Comparison of ENCODE assay signal across 8 mouse cellular contexts in genomic region chr7:132575623-132576022, GRCm38 (mm10). TPM values are rescaled to one million over a fixed set of nuclear protein-coding genes. Genes with fewer than 3 reads are reported as not detected.
DNase-seq lines count a peak whose midpoint lies in the region; ATAC-seq and TF ChIP-seq lines count a peak whose summit lies in the region.

No protein-coding gene starts in this region.

- TF ChIP-seq POLR2A in small intestine, adult 2 months (IDR thresholded peaks at IDR 0.05; ENCODE audit: low read depth, low read length): no peak

- peak overlapping the region; percentile 68 for H3K4me2 ChIP-seq in intestine, embryonic 16.5 days (ENCODE audit: low read depth, low read length)
- H3K4me2 ChIP-seq in midbrain, embryonic 11.5 days: peak overlapping the region; percentile 83

- DNase-seq in urinary bladder, adult 18-20 months (ENCODE audit: low spot score in 2 of 2): peak; percentile 56
- no peak for DNase-seq in urinary bladder, adult 2 months (ENCODE audit: low spot score)
- DNase-seq in embryo, embryonic 11.5 days (ENCODE audit: low read depth, low spot score): peak; percentile 68
- DNase-seq in gastrocnemius, postnatal 25 days: peak; percentile 78
- peak; percentile 85 for DNase-seq in left cerebral cortex, postnatal 4 days
- DNase-seq in midbrain, embryonic 11.5 days (ENCODE audit: low spot score, missing footprints): peak; percentile 97

- under 1% methylated on average over 13 of the region's 13 CpGs for WGBS in intestine, embryonic 16.5 days
- under 1% methylated on average over 13 of the region's 13 CpGs for WGBS in midbrain, embryonic 11.5 days
- 0% methylated on average over 13 of the region's 13 CpGs for WGBS in small intestine, adult 2 months

- H3K27me3 ChIP-seq in intestine, embryonic 16.5 days (replicated peaks; ENCODE audit: control insufficient read depth, insufficient read depth, low read length): no peaks in the 10 kb centered on the region
- H3K27me3 ChIP-seq in midbrain, embryonic 11.5 days (ENCODE audit: control insufficient read depth, insufficient read depth, low read length): peaks cover 2% of the 10 kb centered on the region; the same call in 1 of the 2 replicates
- no peaks in the 10 kb centered on the region for H3K27me3 ChIP-seq in small intestine, adult 2 months (ENCODE audit: control insufficient read depth, insufficient read depth, low read length)

- H3K9me3 ChIP-seq in intestine, embryonic 16.5 days (ENCODE audit: control insufficient read depth, low read length): no peaks in the 10 kb centered on the region
- no peaks in the 10 kb centered on the region for H3K9me3 ChIP-seq in midbrain, embryonic 11.5 days (ENCODE audit: control insufficient read depth, low read length)

- no peaks in the 10 kb centered on the region for H3K36me3 ChIP-seq in intestine, embryonic 16.5 days (ENCODE audit: control insufficient read depth, insufficient read depth, low read length)
- H3K36me3 ChIP-seq in midbrain, embryonic 11.5 days (ENCODE audit: control insufficient read depth, insufficient read depth, low read length): no peaks in the 10 kb centered on the region
- H3K36me3 ChIP-seq in small intestine, adult 2 months (ENCODE audit: control insufficient read depth, insufficient read depth, low read length): peaks cover 1% of the 10 kb centered on the region; the same call in 1 of the 2 replicates

- peaks cover 22% of the 10 kb centered on the region for H3K4me1 ChIP-seq in intestine, embryonic 16.5 days (ENCODE audit: control insufficient read depth, insufficient read depth, low read length)
- peaks cover 9% of the 10 kb centered on the region for H3K4me1 ChIP-seq in midbrain, embryonic 11.5 days (ENCODE audit: control insufficient read depth, insufficient read depth, low read length)
- peaks cover 18% of the 10 kb centered on the region; the same call in 1 of the 2 replicates for H3K4me1 ChIP-seq in small intestine, adult 2 months (ENCODE audit: control insufficient read depth, insufficient read depth, insufficient read length, low read length)

- peak; percentile 70 for TF ChIP-seq CTCF in small intestine, adult 2 months (IDR thresholded peaks at IDR 0.05; ENCODE audit: extremely low read depth, insufficient read length, insufficient replicate concordance, low read depth, low read length)

- H3K9ac ChIP-seq in intestine, embryonic 16.5 days (ENCODE audit: low read depth, low read length): peak overlapping the region; percentile 92
- H3K9ac ChIP-seq in midbrain, embryonic 11.5 days (ENCODE audit: low read length): peak overlapping the region; percentile 67

- ATAC-seq in intestine, embryonic 16.5 days: peak; percentile 78
- ATAC-seq in midbrain, embryonic 11.5 days (ENCODE audit: low FRiP score): peak; percentile 86

- peak overlapping the region; percentile 99 for H3K27ac ChIP-seq in intestine, embryonic 16.5 days (ENCODE audit: low read length)
- peak overlapping the region; percentile 58 for H3K27ac ChIP-seq in midbrain, embryonic 11.5 days (ENCODE audit: low read depth, low read length)
- peak overlapping the region; percentile 36 for H3K27ac ChIP-seq in small intestine, adult 2 months (ENCODE audit: insufficient read depth, low read depth, low read length)

- H3K4me3 ChIP-seq in intestine, embryonic 16.5 days (ENCODE audit: low read length): peak overlapping the region; percentile 79
- H3K4me3 ChIP-seq in midbrain, embryonic 11.5 days (ENCODE audit: low read depth, low read length): peak overlapping the region; percentile 73
- peak overlapping the region; percentile 85 for H3K4me3 ChIP-seq in small intestine, adult 2 months (ENCODE audit: low read depth, low read length)

- intact Hi-C loops in left cerebral cortex, postnatal 4 days (cut with DNase I): no loop called here

RNA-seq across cellular contexts. Expression of gene Oat, which starts 0.6 kb away (rescaled TPM):
- 192 and 193 TPM in 2 replicates for polyA plus RNA-seq in urinary bladder, adult 2 months (2012; rRNA removed)
- total RNA-seq in gastrocnemius, postnatal 25 days (2021): 100 to 1,000 TPM; 156 TPM
- 1,956 and 2,187 TPM in 2 replicates for polyA plus RNA-seq in intestine, embryonic 16.5 days (2015; fragmentation: Nextera tagmentation; extraction: Ambion mirVana)
- 10 to 100 TPM; 65.5 to 68.2 TPM for total RNA-seq in left cerebral cortex, postnatal 4 days (2021)
- 145 and 152 TPM in 2 replicates for polyA plus RNA-seq in midbrain, embryonic 11.5 days (2014; fragmentation: Nextera tagmentation; extraction: Ambion mirVana)
- polyA plus RNA-seq in small intestine, adult 2 months (2012; rRNA removed): 37.4 and 251 TPM in 2 replicates

RNA-seq across cellular contexts. Expression of gene Nkx1-2, which starts 23.8 kb away (rescaled TPM):
- not detected in 2 replicates for polyA plus RNA-seq in urinary bladder, adult 2 months (2012; rRNA removed)
- not detected for total RNA-seq in gastrocnemius, postnatal 25 days (2021)
- 0.59 and 0.70 TPM in 2 replicates for polyA plus RNA-seq in intestine, embryonic 16.5 days (2015; fragmentation: Nextera tagmentation; extraction: Ambion mirVana)
- not detected for total RNA-seq in left cerebral cortex, postnatal 4 days (2021)
- polyA plus RNA-seq in midbrain, embryonic 11.5 days (2014; fragmentation: Nextera tagmentation; extraction: Ambion mirVana): 4.4 and 4.5 TPM in 2 replicates
- polyA plus RNA-seq in small intestine, adult 2 months (2012; rRNA removed): 0.04 and 0.24 TPM in 2 replicates

RNA-seq across cellular contexts. Expression of gene Lhpp, which starts 34.8 kb away (rescaled TPM):
- 21.0 and 23.7 TPM in 2 replicates for polyA plus RNA-seq in urinary bladder, adult 2 months (2012; rRNA removed)
- 10 to 100 TPM; 12.5 to 13.2 TPM for total RNA-seq in gastrocnemius, postnatal 25 days (2021)
- 47.8 and 54.7 TPM in 2 replicates for polyA plus RNA-seq in intestine, embryonic 16.5 days (2015; fragmentation: Nextera tagmentation; extraction: Ambion mirVana)
- total RNA-seq in left cerebral cortex, postnatal 4 days (2021): 10 to 100 TPM; 34.6 TPM
- polyA plus RNA-seq in midbrain, embryonic 11.5 days (2014; fragmentation: Nextera tagmentation; extraction: Ambion mirVana): 18.3 and 20.8 TPM in 2 replicates
- 8.2 and 36.1 TPM in 2 replicates for polyA plus RNA-seq in small intestine, adult 2 months (2012; rRNA removed)

Comparison
In these comparisons a context has a peak if more than half of its experiments do, and no peak if none do; other contexts are left out.
1. H3K27ac ChIP-seq: peak in every context shown above with its lines; median percentile 99 in intestine, embryonic 16.5 days; 58 in midbrain, embryonic 11.5 days; 36 in small intestine, adult 2 months.